Mouse (Mus musculus) skeletal muscle tissue, postnatal 0 days (tissue): ENCODE measurements around the gene Olfr1301. TPM values are rescaled to one million over a fixed set of nuclear protein-coding genes. Genes with fewer than 3 reads are reported as not detected.

Experiments used
- polyA plus RNA-seq: library from polyadenylated mRNA; unstranded; fragments of >200 nt; fragmentation: Nextera tagmentation; extraction: Ambion mirVana; gene quantifications from 2 replicates; pipeline ENCODE4 v1.2.1, GENCODE M21; 2015

The Olfr1301 gene
- not detected in 2 replicates for polyA plus RNA-seq

DNA sequence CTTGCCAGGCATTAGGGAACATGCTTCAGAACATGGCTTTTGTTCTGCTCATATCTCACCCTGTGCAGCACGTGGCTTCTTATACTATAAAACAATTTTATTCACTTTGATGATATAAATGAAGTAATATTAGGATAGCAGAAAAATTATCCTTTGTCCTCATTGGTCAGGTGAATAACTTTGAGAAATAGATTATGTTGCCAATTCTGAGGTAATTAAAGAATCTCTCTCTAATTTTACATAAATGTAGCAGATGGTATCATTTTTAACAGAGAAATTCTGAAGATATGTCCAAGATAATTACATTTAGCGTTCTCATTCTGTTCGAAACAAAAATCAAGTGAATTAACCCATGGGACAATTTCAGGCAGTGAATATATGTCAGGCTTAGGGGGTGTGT lies at the start of gene Olfr1301:
Olfr1301 (plus strand) TSS at position 301 of the 400 bp plus-strand sequence.

DNA sequence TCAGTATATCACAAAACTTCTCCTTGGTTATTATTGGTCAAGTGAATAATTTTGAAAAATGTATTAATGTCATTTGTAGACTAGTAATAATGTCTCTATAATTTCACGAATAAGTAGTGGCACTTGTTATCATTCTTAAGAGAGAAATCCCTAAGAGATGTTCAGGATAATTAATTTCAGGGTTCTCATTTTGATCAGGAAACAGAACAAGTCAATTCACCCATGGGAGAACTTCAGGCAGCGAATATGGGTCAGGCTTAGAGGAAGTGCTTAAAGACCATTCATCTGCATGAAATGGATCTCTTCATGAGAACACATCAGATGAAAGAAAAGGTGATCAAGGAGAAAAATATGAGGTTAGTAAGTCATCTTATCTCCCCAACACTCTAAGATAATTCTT lies 26.3 kb downstream of the Olfr1301 start, which contains the start of gene Olfr1302:
Olfr1302 (plus strand) TSS at position 301 of the 400 bp plus-strand sequence.

Other genes starting within 250 kb of the Olfr1301 start
- not detected in 2 replicates for gene Olfr1293-ps, start 225.8 kb upstream of the Olfr1301 start, polyA plus RNA-seq
- gene Olfr1294, start 210.7 kb upstream of the Olfr1301 start, polyA plus RNA-seq, result not detected in 2 replicates
- gene Olfr1295, start 181.3 kb upstream of the Olfr1301 start, polyA plus RNA-seq, result not detected in 2 replicates
- gene Olfr1297, start 124.5 kb upstream of the Olfr1301 start, polyA plus RNA-seq, result not detected in 2 replicates
- not detected in 2 replicates for gene Olfr1298, start 101.8 kb upstream of the Olfr1301 start, polyA plus RNA-seq
- not detected in 2 replicates for gene Olfr1299, start 89.6 kb upstream of the Olfr1301 start, polyA plus RNA-seq
- not detected in 2 replicates for gene Olfr1302, start 26.4 kb downstream of the Olfr1301 start, polyA plus RNA-seq
- not detected in 2 replicates for gene Olfr1303, start 69.3 kb downstream of the Olfr1301 start, polyA plus RNA-seq
- not detected in 2 replicates for gene Olfr1305, start 126.1 kb downstream of the Olfr1301 start, polyA plus RNA-seq
- gene Olfr1306, start 165.3 kb downstream of the Olfr1301 start, polyA plus RNA-seq, result not detected in 2 replicates
- 0.01 TPM in 1 of 2 replicates, not detected in the other for gene Olfr1307, start 198.4 kb downstream of the Olfr1301 start, polyA plus RNA-seq
- gene Olfr1308, start 213.9 kb downstream of the Olfr1301 start, polyA plus RNA-seq, result not detected in 2 replicates
- gene Olfr1309, start 239.3 kb downstream of the Olfr1301 start, polyA plus RNA-seq, result not detected in 2 replicates